Mouse (Mus musculus): ENCODE results near the gene Stx17.

Gene Stx17

DNA sequence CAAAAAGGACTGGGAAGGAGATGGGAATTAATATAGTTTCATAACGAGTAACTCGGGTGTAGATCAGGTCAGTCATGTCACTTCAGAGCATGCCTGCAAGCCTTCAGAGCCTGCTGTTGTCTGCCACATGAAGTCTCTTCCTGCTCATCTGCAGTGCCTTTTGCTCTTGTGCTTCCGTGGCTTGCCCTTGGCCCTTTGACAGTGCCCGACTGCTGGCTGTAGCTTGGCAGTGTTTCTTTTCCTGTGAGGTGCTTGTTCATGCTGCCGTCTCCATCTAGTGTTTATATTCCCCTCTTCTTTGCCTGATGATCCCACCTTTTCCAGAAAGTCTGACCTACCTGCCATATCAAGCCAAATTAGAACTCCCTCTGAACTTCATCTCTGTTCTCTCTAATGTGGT, 39.1 kb downstream of the Stx17 start:
- no peak for DNase-seq (ENCODE audit: low read depth, low spot score)

DNA sequence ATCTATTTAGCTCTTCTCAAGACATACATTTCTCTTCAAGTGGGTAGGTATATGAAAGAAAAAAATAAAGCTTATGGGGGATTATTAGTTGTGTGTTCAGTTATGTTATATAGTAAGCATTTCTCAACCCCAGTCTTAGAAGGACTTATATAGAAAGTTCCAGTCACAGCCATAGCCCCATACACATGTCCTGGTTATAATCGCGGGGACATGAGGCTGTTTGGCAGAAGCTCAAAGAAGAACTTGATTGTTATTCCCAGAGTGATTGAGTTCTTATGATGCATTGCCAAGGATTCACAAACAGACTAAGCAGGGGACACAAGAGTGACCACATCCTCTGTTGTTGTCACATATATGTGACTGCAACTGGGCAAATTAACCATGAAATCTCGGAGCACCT, 51.0 kb downstream of the Stx17 start:
- no peak for DNase-seq (ENCODE audit: low read depth, low spot score)

DNA sequence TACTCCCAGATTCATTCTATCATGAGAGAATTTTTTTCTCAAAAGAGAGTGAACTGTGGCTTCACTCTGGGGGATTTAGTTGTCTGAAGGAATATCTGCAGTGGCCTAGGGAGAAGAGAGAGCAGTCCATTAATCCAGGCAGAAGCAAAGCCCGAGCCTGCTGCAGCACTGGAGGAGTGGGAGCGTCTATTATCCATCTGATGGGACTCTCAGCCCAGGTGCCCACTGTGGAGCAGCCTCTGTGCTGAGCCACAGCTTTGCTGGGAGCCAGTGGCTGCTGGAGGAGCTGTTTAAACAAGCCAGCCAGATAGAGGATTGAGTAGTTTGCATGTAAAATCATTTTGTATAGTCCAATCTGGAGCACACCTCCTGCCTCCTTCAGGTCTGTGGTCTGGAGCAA, 56.2 kb downstream of the Stx17 start:
- DNase-seq (ENCODE audit: low read depth, low spot score), result no peak

DNA sequence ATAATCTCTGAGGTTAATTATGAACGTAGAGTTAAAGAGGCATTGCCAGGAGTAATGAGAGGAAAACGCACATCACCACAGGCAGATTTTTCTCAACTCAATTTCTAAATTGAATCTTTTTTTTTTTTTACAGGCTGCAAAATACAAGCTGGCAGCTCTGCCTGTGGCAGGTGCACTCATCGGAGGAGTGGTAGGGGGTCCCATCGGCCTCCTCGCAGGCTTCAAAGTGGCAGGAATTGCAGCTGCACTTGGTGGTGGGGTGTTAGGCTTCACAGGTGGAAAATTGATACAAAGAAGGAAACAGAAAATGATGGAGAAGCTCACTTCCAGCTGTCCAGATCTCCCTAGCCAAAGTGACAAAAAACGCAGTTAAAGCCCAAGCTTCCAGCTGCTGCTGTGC, 56.7 kb downstream of the Stx17 start:
- no peak for DNase-seq (ENCODE audit: low read depth, low spot score)

DNA sequence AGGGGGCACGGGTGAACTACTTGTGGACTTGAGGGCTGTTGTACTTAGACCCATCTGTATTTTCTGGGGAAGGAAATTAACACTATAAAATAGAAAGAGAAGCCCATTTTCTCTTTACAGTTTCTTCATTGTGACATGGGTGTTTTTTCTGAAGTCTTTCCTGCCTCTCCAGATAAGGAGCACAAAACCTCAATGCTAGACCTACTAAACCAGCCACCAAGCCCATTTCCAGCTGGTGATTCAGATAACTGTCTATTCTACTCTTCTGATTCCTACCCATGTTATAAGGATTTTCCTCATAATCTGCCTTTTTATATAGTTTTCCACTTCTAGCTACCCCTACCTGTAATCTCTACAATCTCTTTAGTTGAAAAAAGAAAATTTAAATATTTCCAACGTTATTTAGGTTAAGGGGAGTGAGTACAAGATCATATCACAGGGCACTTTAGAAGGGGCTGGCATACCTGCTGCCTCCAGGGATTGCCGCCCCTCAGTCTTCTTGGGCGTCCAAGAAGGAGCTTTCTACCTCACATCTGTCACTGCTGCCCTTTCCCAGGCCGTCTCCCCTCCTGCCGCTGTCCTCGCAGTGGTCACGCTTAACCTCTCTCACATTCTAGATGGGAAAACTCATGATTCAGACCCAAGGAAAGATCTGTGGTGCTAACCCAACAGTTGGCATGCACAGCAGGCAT, 57.5 kb downstream of the Stx17 start:
- no peak for DNase-seq (ENCODE audit: low read depth, low spot score)

DNA sequence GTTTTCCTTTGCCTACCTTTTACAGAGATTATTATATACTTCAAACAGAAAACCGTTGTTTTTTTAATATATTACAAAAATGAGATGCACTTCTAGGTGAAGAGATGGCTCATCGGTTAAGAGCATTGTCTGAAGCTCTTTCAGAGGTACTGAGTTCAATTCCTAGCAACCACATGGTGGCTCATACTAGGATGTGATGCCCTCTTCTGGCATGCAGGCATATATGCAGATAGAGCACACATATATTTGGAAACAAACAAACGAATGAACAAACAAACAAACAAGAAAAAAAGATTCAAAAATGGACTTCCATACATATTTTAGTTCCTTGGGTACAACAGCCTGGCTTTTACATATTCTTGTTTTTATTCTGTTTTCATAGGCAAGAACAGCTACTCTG, 73.2 kb downstream of the Stx17 start:
- no peak for DNase-seq (ENCODE audit: low read depth, low spot score)

DNA sequence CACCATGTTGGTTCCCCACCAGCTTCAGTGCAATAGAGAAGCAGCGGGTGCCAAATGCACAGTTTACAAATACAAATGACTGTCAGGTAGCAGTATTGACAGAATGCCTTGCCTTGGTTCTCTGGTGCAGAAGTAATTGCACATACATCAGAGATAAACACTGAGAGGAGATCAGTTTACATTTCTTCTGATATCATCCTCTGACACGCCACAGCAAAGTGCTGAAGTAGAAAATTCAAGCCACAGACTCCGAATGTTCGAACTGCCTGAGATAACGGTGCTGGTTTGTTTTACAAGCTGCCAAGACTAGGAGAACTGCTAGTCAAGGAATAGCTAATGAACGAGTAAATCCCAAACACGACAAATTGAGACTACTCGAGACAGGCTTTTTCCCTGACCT, 73.7 kb downstream of the Stx17 start:
- DNase-seq (ENCODE audit: low read depth, low spot score), result no peak

DNA sequence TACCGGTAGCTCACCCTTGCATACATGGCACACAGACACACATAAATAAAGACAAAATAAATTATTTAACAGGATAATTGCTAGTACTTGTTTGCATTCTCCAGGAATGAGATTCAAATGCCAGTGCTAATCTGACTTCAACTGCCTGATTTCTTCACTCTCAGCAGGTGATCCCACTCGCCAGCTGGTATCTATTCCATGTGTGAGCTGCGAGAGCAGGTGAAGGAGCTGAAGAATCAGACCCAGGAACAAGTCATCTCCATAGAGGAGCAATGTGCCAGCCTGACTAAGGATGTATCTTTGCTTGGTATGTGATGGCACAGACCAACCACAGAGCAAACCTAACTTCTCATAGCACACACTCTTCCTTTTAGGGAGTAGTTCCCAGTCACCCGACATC, 78.8 kb downstream of the Stx17 start:
- no peak for DNase-seq (ENCODE audit: low read depth, low spot score)

DNA sequence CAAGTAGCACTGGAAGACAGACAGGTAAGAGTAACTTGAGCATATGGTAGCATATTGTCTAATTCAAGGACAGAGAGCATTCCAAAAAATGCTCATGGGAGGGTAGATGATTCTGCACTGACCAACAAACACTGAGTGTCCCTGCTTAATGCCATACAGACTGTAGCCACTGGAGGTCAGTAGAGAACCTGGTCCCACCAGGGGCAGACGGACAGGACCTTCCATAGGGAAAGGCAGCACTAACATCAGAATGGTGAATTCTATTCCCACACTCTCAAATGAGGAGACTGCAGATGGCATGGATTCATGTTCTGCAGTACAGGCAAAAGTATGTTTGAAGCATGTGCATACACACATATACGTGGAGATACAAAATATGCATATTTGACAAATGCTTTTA, 100.5 kb downstream of the Stx17 start:
- DNase-seq (ENCODE audit: low read depth, low spot score), result peak; percentile 41

DNA sequence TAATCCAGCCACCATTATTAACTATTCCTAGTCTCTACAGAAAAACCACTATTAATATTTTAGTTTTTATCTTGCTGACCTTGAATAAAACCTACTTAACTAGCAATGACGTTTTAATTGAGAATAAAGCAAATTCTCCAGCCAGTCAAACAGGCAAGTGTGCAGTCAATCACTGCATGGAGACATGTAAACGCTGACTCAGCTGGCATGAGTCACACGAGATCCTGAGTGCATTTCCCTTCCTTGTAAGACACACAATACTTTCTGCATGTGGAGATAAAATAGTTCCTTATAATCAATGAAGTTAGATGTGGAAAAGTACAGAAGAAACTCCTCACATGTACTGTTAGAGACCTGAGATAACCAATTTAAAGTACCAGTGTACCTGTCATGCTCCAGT, 100.9 kb downstream of the Stx17 start:
- no peak for DNase-seq (ENCODE audit: low read depth, low spot score)

DNA sequence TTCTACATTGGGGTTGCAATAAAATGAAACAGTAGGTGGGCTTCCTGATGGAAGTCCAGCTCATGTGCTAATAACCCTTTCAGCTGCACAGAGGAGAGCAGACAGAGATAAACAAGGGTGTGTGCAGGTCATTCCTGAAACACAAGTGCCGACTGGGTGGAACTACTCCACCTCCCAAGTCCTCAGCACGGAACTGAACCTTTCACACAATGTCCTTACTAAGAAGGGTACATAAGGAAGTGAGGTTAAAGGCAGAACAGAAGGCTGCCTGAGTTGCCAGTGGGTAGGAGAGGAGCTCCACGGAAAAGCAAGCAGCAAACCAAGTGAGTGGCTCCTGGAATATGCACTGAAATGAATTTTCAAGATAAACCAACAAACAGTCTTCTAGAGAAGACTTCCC, 102.1 kb downstream of the Stx17 start:
- no peak for DNase-seq (ENCODE audit: low read depth, low spot score)
